Mouse (Mus musculus) liver, embryonic 12.5 days (tissue): ENCODE data around the gene Klhl25. TPM values are rescaled to one million over a fixed set of nuclear protein-coding genes. Genes with fewer than 3 reads are reported as not detected.

Experiments
- ATAC-seq: fragments of 200-750 bp; cut with Nextera tagmentation; 2 replicates; pipeline ENCODE4 v1.8.0; 2017; ENCODE audit warnings: moderate number of reproducible peaks, mild to moderate bottlenecking, moderate library complexity
- H3K27ac ChIP-seq: fragments of 300-500 bp; sonication (generic); 2 replicates; pipeline ENCODE4 v1.5.1; 2016; ENCODE audit warnings: mild to moderate bottlenecking
- H3K27me3 ChIP-seq: fragments of 300-500 bp; sonication (generic); replicated peaks from 2 replicates; pipeline ENCODE4 v1.6.1; 2016; ENCODE audit warnings: mild to moderate bottlenecking, moderate library complexity
- H3K36me3 ChIP-seq: fragments of 300-500 bp; sonication (generic); 2 replicates; pipeline ENCODE4 v1.6.1; 2016; ENCODE audit warnings: mild to moderate bottlenecking, moderate library complexity
- H3K4me1 ChIP-seq: fragments of 300-500 bp; sonication (generic); 2 replicates; pipeline ENCODE4 v1.6.1; 2016
- H3K4me2 ChIP-seq: fragments of 300-500 bp; sonication (generic); 2 replicates; pipeline ENCODE4 v1.6.1; 2016; ENCODE audit warnings: mild to moderate bottlenecking, moderate library complexity
- H3K4me3 ChIP-seq: fragments of 300-500 bp; sonication (generic); 2 replicates; pipeline ENCODE4 v1.5.1; 2016; ENCODE audit warnings: mild to moderate bottlenecking, moderate library complexity
- H3K9ac ChIP-seq: fragments of 300-500 bp; sonication (generic); 2 replicates; pipeline ENCODE4 v1.6.1; 2016; ENCODE audit warnings: mild to moderate bottlenecking, moderate library complexity
- H3K9me3 ChIP-seq: fragments of 300-500 bp; sonication (generic); replicated peaks from 2 replicates; pipeline ENCODE4 v1.6.1; 2016; ENCODE audit warnings: mild to moderate bottlenecking, moderate library complexity
- WGBS: fragments of 180-500 bp; shearing (Covaris S2); methylation state at CpG from one replicate; pipeline ENCODE4 v1.1.7; 2016; ENCODE audit not compliant: insufficient replicate concordance; 5-methylcytosine and 5-hydroxymethylcytosine counted together
- polyA plus RNA-seq: library from polyadenylated mRNA; unstranded; fragments of >200 nt; fragmentation: Nextera tagmentation; extraction: Ambion mirVana; gene quantifications from 2 replicates; pipeline ENCODE4 v1.2.1, GENCODE M21; 2016

Klhl25 gene
- 12.1 and 12.2 TPM in 2 replicates for polyA plus RNA-seq

DNA sequence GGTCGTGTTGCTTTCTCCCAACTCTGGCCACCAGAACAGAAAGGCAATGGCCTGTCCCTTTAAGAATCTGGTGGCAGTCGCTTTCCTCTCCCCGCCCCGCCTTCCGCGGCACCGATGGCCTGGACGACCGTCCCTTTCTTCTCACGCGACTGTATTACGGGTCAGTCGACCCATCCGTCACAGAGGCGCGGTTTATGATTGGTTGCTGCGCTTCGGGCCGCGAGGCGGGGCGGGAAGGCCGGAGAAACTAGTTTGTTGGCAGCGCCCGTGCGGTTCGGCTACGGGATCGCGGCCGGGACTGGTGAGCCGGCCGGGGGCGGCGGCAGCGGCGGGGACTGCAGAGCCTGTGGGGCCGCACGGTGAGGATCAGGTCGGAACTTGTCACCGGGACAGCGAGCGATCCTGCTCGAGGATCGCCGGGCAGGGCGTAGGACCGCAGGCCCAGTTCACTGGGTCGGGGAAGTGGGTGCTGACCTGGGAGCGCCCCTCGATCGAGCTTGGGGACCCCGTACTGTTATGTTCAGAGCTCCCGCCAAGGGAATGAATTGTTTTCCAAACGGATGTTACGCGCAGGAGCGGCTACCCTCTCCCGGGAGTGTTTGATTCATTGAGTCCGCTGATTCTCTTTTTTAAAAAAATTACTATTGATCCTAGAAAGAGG lies at the start of gene Klhl25:
Gene Klhl25, plus strand, starts transcription at position 196 of the 661 bp plus-strand sequence.
- peak within 1 kb of the TSS; percentile 91 for H3K4me3 ChIP-seq
- H3K9ac ChIP-seq: peak within 1 kb of the TSS; percentile 94
- peak within 1 kb of the TSS; percentile 91 for H3K4me2 ChIP-seq
- peak within 1 kb of the TSS; percentile 83 for H3K27ac ChIP-seq
- peaks cover 49% of the 10 kb centered on the region for H3K4me1 ChIP-seq
- no peaks in the 10 kb centered on the region for H3K9me3 ChIP-seq
- peak; percentile 97 for ATAC-seq
- peaks cover 14% of the 10 kb centered on the region for H3K36me3 ChIP-seq
- under 1% methylated on average over 60 of the region's 60 CpGs for WGBS
- H3K27me3 ChIP-seq: no peaks in the 10 kb centered on the region

DNA sequence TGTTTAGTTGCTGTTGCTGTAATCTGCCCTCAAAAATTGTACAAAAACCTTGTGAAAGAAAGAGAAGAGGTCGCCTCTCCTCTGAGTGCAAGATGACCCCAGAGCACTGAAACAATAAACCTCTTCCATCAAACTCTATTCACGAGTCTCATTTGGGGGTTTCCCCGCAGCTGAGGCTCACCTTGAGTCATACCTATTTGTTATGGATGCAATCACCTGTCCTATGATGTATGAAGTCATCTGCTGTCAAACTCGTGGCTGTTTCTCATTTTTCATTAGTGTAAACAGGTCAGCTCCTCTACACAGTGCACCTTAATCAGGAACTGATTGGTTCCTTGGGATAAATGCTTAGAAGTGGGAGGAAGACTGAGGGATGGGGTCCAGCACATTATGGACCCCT lies 47.6 kb upstream of the Klhl25 start:
- Histone ChIP-seq H3K27ac (no peak overlapping the region), H3K4me3 (no peak overlapping the region), H3K36me3 (no peaks in the 10 kb centered on the region), H3K27me3 (no peaks in the 10 kb centered on the region), H3K9me3 (no peaks in the 10 kb centered on the region), H3K4me2 (no peak overlapping the region), H3K9ac (no peak overlapping the region), H3K4me1 (peaks cover 25% of the 10 kb centered on the region)
- ATAC-seq: no peak
- WGBS: 60% methylated on average over 4 of the region's 4 CpGs

- no peak overlapping the region for H3K4me3 ChIP-seq
- no peak overlapping the region for H3K4me2 ChIP-seq
- no peaks in the 10 kb centered on the region for H3K27me3 ChIP-seq
- no peak overlapping the region for H3K9ac ChIP-seq
- no peak for ATAC-seq
- H3K27ac ChIP-seq: no peak overlapping the region
- H3K9me3 ChIP-seq: no peaks in the 10 kb centered on the region
- H3K36me3 ChIP-seq: no peaks in the 10 kb centered on the region
- WGBS: 82% methylated on average over 3 of the region's 3 CpGs
- H3K4me1 ChIP-seq: peaks cover 25% of the 10 kb centered on the region
Observed at GRCm38 (mm10) chr7:75801022-75801421, 47.1 kb upstream of the Klhl25 start.

GRCm38 (mm10) chr7:75801621-75802358 lies 46.3 kb upstream of the Klhl25 start:
- no peak overlapping the region for H3K4me3 ChIP-seq
- no peaks in the 10 kb centered on the region for H3K9me3 ChIP-seq
- H3K9ac ChIP-seq: no peak overlapping the region
- no peaks in the 10 kb centered on the region for H3K36me3 ChIP-seq
- no peak overlapping the region for H3K27ac ChIP-seq
- H3K4me2 ChIP-seq: no peak overlapping the region
- H3K4me1 ChIP-seq: peaks cover 25% of the 10 kb centered on the region
- H3K27me3 ChIP-seq: no peaks in the 10 kb centered on the region
- 82% methylated on average over 5 of the region's 5 CpGs for WGBS
- no peak for ATAC-seq

- H3K4me2 ChIP-seq: no peak overlapping the region
- H3K36me3 ChIP-seq: no peaks in the 10 kb centered on the region
- peaks cover 32% of the 10 kb centered on the region for H3K4me1 ChIP-seq
- no peaks in the 10 kb centered on the region for H3K27me3 ChIP-seq
- ATAC-seq: no peak
- H3K27ac ChIP-seq: no peak overlapping the region
- H3K9ac ChIP-seq: no peak overlapping the region
- H3K9me3 ChIP-seq: no peaks in the 10 kb centered on the region
- no peak overlapping the region for H3K4me3 ChIP-seq
- WGBS: 57% methylated on average over 3 of the region's 3 CpGs
Observed at GRCm38 (mm10) chr7:75802887-75803286, 45.2 kb upstream of the Klhl25 start.

DNA sequence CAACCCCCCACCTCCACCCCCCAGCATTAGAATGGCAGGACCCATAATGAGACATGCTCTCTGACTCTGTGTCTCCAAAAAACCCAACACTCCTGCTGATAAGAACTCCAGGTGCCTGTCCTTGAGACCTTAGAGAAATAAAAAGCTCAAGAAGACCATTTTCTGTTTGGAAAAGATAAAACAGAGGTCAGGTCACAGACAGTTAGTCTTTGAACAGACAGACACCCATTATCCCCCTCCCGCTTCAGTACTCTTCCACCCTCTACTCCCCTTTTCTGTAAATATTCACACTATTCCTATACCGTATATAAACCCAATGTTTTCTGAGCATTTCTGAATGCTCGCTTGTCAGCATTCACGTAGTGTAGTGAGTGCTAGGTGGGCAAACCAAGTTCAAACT lies 41.9 kb upstream of the Klhl25 start:
- WGBS: 51% methylated on average over 4 of the region's 4 CpGs
- 0 out of 2 replicates have a peak, but pooled peaks have one; percentile 10 for ATAC-seq

GRCm38 (mm10) chr7:75806711-75807110 lies 41.4 kb upstream of the Klhl25 start:
- no peak overlapping the region for H3K27ac ChIP-seq

More for the DNA sequence above, 41.9 kb upstream of the Klhl25 start:
- no peaks in the 10 kb centered on the region for H3K27me3 ChIP-seq
- no peaks in the 10 kb centered on the region for H3K36me3 ChIP-seq
- no peak overlapping the region for H3K4me3 ChIP-seq
- no peak overlapping the region for H3K4me2 ChIP-seq
- H3K9ac ChIP-seq: no peak overlapping the region
- H3K27ac ChIP-seq: no peak overlapping the region
- peaks cover 29% of the 10 kb centered on the region for H3K4me1 ChIP-seq
- no peaks in the 10 kb centered on the region for H3K9me3 ChIP-seq

GRCm38 (mm10) chr7:75807460-75808304 lies 40.4 kb upstream of the Klhl25 start:
- Histone ChIP-seq H3K27ac (no peak overlapping the region), H3K9ac (no peak overlapping the region)
- 58% methylated on average over 17 of the region's 17 CpGs for WGBS

More at GRCm38 (mm10) chr7:75806711-75807110, 41.4 kb upstream of the Klhl25 start:
- Histone ChIP-seq H3K4me2 (no peak overlapping the region), H3K36me3 (no peaks in the 10 kb centered on the region), H3K9ac (no peak overlapping the region), H3K27me3 (no peaks in the 10 kb centered on the region), H3K4me3 (no peak overlapping the region), H3K9me3 (no peaks in the 10 kb centered on the region), H3K4me1 (peaks cover 29% of the 10 kb centered on the region)
- no peak for ATAC-seq
- 28% methylated on average over 4 of the region's 4 CpGs for WGBS

DNA sequence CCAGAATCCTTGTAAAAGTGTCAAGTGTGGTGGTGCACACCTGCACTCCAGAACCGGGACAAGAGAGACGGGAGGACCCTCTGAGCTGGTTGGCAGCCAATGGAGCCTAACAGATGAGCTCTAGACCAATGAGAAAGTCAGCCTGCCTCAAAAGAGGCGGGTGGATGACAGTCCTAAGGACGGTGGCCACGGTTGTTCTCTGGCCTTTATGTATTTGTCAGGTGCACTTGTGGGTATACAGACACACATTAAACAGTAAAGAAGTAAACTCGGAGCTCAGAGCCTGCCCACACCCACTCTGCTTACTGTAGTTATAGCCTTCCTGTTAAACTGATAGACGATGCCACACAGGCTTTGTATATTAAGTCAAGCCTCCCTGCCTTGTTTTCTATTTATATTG lies 27.4 kb upstream of the Klhl25 start:
- 75% methylated on average over 7 of the region's 7 CpGs for WGBS
- no peaks in the 10 kb centered on the region for H3K27me3 ChIP-seq
- ATAC-seq: no peak

More at GRCm38 (mm10) chr7:75807460-75808304, 40.4 kb upstream of the Klhl25 start:
- no peaks in the 10 kb centered on the region for H3K36me3 ChIP-seq
- no peaks in the 10 kb centered on the region for H3K27me3 ChIP-seq
- H3K4me1 ChIP-seq: peaks cover 29% of the 10 kb centered on the region
- no peaks in the 10 kb centered on the region for H3K9me3 ChIP-seq
- H3K4me2 ChIP-seq: no peak overlapping the region
- no peak for ATAC-seq
- no peak overlapping the region for H3K4me3 ChIP-seq

DNA sequence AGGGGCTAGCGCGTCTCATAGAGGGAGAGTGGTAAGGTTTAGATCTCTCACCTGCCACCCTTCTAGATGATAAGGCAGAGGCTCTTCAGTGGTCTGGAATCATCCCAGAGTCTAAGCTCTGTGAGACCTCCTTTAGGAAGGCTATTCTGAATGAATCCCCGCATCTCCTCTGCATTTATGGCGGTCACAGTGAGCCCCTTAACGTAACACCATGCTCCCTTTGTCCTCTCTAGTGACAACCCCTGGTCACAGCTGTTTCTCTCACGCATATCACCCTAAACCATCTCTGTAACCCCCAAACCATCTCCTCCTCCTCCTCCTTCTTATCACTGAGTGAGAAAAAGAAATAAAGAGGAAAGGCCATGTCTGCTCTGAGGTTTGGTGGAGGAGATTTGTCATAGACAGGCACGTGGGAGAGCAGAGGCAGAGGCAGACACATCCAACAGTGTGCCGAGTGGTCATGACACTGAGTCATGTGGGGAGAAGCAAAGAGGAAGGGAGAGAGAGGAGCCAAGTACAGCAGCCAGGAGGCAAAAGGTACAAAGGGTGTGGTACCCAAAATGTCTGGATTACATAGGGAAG lies 25.9 kb upstream of the Klhl25 start:
- Histone ChIP-seq H3K4me1 (peaks cover 26% of the 10 kb centered on the region), H3K4me2 (no peak overlapping the region), H3K27ac (no peak overlapping the region), H3K9me3 (no peaks in the 10 kb centered on the region), H3K27me3 (no peaks in the 10 kb centered on the region), H3K4me3 (no peak overlapping the region), H3K36me3 (no peaks in the 10 kb centered on the region), H3K9ac (no peak overlapping the region)
- WGBS: 69% methylated on average over 8 of the region's 8 CpGs
- ATAC-seq: no peak

More for the DNA sequence above, 27.4 kb upstream of the Klhl25 start:
- Histone ChIP-seq H3K9ac (no peak overlapping the region), H3K27ac (no peak overlapping the region), H3K4me3 (no peak overlapping the region), H3K9me3 (no peaks in the 10 kb centered on the region), H3K4me2 (no peak overlapping the region), H3K4me1 (peaks cover 17% of the 10 kb centered on the region), H3K36me3 (no peaks in the 10 kb centered on the region)

DNA sequence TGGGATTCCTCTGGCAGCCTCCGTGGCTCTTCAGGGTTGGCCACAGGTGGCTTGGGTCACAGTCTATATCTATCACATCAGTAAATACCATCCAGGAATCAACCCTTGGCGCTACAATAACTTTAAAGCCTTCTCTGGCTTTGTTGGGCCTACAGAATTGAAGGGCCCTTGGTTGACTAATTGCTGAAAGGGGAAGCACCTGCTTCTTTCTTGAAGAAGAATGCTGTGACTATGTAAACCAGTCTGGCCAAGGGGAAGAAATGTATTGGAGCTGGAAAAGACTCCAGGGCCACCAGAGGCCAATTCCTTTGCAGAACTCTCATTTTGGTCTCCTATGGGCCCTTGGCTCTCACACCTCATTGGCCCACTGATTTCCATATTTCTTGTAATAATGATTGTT lies 25.0 kb upstream of the Klhl25 start:
- no peak overlapping the region for H3K9ac ChIP-seq
- WGBS: 76% methylated on average over 2 of the region's 2 CpGs
- no peak overlapping the region for H3K4me2 ChIP-seq
- H3K9me3 ChIP-seq: no peaks in the 10 kb centered on the region
- no peak overlapping the region for H3K27ac ChIP-seq
- H3K27me3 ChIP-seq: no peaks in the 10 kb centered on the region
- H3K4me1 ChIP-seq: peaks cover 35% of the 10 kb centered on the region
- H3K4me3 ChIP-seq: no peak overlapping the region
- ATAC-seq: no peak
- H3K36me3 ChIP-seq: no peaks in the 10 kb centered on the region
